Mouse (Mus musculus): ENCODE results near the gene Mrtfa.

DNA sequence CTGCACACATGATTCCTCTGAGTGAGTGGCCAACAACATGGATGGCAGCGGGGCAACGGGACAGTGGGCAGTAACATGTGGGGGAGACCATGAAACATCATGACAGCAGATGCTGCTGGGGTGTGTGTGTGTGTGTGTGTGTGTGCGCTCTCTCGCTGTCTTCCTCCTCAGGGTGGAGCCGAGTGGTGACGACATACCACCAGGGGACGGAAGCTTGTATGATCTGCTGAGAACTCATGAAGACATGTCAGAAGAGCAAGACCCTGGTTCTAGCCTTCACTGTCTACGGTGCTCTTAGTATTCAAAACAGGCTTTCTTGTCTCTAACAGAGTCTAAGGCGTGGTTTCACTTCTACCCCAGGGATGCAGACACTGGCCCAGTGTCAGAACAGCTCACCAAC, 146.1 kb downstream of the Mrtfa start:
- TF ChIP-seq CTCF (IDR thresholded peaks at IDR 0.05; ENCODE audit: low read depth) (no peak), EP300 (IDR thresholded peaks at IDR 0.05; ENCODE audit: low read depth) (no peak)
